Mouse (Mus musculus): Measurements from ENCODE around the gene Lingo2.
"Not testable (repeated sequence)": the region's sequence is repeated elsewhere in the genome, so short reads cannot be mapped to it uniquely, and the experiment has no call there.

The Lingo2 gene

GRCm38 (mm10) chr4:35845140-35845539 is 1106.4 kb downstream of the Lingo2 start:
- DNase-seq (ENCODE audit: low read depth): no peak

DNA sequence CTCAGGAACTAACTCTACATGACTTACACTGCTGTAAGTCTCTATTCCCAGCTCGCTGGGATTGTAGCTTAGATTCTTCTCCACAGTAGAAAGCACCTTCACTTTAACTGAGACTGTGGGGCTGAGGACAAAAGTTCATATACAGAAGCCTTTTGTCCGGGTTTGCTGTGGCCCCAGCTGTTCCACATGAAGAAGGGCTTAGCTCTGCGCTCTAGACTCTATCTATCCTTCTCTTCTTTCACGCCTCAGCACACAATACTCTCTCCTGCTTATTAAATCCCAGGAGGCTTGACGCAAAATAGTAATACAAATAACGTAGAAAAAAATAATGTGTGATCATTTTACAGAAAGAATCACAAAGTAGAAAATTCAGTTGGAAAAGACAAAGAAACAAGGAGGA is 1107.0 kb downstream of the Lingo2 start:
- DNase-seq (ENCODE audit: low read depth): no peak

GRCm38 (mm10) chr4:35823322-35823870 is 1128.2 kb downstream of the Lingo2 start:
- no peak for DNase-seq (ENCODE audit: low read depth)

GRCm38 (mm10) chr4:35820701-35821100 is 1130.8 kb downstream of the Lingo2 start:
- no peak for DNase-seq (ENCODE audit: low read depth)

DNA sequence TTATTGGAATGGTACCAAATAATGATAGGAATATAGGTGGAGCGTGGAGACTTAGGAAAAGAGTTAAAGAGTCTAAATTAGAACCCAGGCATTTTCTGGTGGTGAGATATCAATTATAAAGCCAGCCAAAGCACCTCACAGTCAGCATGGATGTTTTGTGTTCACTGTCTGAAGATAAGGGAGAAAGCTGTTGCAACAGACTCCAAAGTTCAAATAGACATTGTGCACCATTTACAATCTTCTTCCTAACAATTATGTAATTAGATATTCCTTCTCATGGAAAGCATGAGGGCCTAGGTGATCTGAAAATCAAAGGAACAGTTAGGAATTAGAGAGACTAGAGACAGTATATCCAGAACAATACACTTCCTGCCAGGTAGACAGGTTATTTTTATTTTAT is 1136.8 kb downstream of the Lingo2 start:
- no peak for DNase-seq (ENCODE audit: low read depth)

DNA sequence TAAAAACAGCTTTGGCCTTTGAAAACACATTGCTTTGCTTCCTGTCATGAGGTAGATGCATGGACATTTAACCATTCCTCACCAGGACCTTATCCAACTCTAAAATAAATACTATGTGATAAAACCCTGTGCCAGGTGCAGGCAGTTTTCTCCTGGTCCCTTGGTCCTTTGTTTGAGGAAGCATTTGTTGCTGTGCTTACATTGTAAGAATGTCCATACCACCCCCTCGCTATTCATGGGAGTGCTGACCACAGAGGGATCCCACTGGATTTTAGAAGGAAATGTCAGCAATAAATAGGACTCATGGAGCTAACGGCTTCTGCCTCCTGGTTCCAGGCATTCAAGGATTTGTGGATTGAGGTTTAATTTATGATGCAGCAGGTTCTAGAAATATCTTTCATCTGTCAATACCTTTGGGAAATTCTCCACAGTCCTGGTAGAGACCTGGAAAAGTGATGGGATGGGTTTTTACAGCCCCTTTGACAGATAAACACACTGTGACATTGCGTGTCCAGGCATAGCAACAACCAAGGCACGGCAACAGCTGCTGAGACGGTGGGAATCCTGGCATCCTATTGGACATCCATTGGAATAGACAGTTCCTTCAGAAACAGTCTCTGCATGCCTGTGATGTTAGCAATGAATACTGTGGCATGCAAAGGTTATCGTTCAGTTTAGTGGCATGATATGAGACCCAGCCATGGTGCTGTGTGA is 1143.9 kb downstream of the Lingo2 start:
- DNase-seq (ENCODE audit: low read depth): no peak

- DNase-seq (ENCODE audit: low read depth): no peak
Measured at GRCm38 (mm10) chr4:35806881-35807464, 1144.6 kb downstream of the Lingo2 start.

DNA sequence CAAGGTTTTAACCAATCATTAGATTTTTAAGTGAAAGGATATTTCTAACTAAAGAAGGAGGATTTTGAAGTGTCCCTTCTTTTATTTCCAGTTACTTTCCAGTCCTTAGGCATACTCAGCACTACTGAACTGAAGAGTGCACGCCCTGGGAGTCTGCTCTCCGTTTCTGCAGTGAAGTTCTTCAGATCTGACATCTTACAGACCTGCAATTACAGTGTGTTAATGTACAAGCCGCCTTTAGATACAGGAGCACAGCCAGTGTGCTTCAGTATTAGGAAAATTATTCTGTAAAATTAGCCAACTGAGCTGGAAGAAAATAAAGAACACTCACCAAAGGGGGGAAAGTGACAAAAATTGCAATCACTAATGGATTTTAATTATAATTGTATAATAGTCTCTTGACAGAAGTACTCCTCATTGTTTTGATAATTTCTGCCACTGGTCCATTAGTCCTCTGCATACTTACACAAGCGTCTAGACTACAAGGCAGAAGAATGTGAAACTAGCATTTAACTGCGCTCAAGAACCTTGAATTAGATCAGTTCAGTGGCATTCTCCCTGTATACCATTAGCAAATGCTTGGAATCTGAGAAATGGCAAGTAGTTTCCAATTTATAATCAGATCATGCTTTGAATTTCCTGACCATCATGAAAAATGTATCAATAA is 1167.2 kb downstream of the Lingo2 start:
- DNase-seq (ENCODE audit: low read depth): no peak

DNA sequence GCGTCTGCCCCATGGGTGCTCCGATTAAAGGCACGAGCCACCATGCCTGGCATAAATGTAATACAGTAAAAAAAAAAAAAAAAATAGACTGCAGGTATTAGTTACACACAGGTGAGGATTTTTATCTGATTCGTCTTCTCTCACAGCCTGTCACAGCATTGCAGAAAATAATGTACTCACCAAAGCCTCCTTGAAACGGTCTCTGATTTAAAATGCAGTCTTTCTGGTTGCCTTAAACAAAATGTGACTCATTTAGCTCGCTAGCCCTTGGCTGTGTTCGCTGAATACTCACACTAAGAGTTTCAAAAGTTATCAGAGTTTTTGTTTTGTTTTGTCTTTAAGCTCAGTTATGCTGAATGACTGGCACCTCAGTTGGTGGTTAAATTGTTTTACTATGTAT is 1180.7 kb downstream of the Lingo2 start:
- DNase-seq (ENCODE audit: low read depth): no peak

- no peak for DNase-seq (ENCODE audit: low read depth)
Measured at GRCm38 (mm10) chr4:35766905-35767304, 1184.6 kb downstream of the Lingo2 start.

DNA sequence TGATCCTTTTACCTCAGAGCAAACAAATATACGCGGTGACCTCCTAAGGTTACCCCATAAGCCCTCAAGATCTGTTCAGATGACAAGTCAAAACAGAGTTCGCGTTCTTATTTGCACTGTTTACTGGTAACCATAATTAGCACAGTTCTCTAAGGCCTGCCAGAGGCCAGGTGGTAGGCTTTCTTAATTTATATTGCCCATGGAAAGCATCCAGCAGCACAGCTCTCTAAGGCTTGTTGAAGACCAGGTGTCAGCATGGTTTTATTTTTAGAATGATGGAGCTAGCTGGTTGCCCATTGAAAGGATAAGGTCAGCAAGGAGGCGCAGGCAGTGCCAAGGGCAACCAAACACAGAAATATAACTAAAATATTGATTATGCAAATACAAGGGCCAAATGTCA is 1190.4 kb downstream of the Lingo2 start:
- no peak for DNase-seq (ENCODE audit: low read depth)

- DNase-seq (ENCODE audit: low read depth): no peak
Measured at GRCm38 (mm10) chr4:35752121-35752860, 1199.3 kb downstream of the Lingo2 start.

GRCm38 (mm10) chr4:35746693-35747092 is 1204.9 kb downstream of the Lingo2 start:
- DNase-seq (ENCODE audit: low read depth): no peak

DNA sequence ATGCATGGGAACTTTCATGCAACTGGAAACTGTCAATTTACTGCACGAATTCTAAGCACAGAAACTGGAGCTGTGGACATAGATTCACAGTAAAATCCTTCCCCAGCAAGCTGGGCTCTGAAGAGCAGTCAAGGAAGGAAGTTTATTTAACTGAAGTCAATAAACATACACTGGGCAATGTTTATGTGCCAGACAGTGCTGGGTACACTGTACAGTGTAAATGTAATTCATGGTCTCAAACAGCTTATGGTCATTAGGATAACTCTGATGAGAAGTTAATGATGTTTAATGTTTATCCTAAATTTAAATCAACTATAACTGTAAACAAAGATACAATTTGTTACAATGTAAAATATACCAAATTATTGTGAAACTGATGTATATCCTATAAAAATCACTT is 1226.8 kb downstream of the Lingo2 start:
- DNase-seq (ENCODE audit: low read depth): no peak

- no peak for DNase-seq (ENCODE audit: low read depth)
Measured at GRCm38 (mm10) chr4:35704126-35704525, 1247.4 kb downstream of the Lingo2 start.

GRCm38 (mm10) chr4:35702661-35703060 is 1248.9 kb downstream of the Lingo2 start:
- no peak for DNase-seq (ENCODE audit: low read depth)

- no peak for DNase-seq (ENCODE audit: low read depth)
Measured at GRCm38 (mm10) chr4:35695137-35695522, 1256.4 kb downstream of the Lingo2 start.

DNA sequence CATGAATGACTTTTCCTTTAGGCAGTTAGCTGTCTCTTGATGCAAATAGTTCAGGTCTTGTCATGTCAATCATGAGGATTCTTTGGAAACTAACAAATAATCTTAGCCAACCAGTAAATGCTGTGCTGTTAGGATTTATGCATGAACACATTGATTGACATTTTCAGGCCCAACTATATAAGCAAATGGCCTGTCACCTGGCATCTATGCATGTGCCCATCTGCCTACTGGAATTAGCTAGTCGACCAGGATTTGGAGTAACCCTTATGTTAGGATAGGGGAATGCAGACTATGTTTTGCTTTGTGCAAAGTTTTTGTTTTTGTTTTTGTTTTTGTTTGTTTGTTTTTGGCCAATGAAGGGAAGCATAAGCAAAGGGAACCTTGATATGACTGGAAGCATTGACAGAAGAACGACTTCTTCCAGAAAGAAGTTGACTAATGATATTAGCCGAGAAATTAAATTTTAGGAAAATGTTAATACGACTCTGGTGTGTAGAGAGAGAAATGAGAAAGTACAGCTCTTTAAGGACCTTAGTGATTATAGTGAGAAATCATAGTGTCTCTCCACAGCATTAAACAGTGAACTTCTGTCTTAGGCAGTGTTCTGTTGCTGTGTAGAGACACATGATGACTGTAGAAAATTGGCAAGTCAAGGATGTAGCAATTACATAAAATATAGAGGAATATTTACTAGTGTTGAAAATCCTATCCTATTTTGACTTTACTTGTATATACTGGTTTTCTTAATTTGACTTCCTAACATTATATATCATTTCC is 1257.0 kb downstream of the Lingo2 start:
- DNase-seq (ENCODE audit: low read depth): no peak

- DNase-seq (ENCODE audit: low read depth): peak; percentile 1
Measured at GRCm38 (mm10) chr4:35690521-35690920, 1261.0 kb downstream of the Lingo2 start.

DNA sequence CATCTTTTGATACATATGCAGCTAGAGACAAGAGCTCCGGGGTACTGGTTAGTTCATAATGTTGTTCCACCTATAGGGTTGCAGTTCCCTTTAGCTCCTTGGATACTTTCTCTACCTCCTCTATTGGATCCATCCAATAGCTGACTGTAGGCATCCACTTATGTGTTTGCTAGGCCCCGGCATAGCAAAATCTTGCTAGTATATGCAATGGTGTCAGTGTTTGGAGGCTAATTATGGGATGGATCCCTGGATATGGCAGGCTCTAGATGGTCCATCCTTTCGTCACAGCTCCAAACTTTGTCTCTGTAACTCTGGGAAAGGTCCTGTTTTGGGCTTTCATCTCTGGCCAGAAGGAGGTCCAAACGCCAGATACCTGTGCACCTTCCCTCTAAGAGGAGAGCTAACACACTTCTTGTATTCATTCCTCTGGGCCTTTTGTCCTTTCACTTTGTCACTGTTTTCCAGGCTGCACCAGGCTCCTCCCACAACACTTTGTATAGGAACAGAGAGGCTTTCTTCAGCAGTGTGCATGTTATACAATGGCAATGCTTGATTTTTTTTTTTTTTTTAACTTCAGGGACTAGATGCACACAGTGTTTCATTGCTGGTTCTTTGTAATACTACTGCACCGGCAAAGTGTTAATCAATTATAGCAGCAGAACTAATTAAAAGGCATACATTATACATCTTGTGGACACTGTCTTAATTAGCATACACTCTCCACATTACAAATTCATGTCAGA is 1262.9 kb downstream of the Lingo2 start:
- DNase-seq (ENCODE audit: low read depth): not testable (repeated sequence)

Data from 416B (cell line).